Mouse (Mus musculus): ENCODE measurements around the gene Klf4.

GRCm38 (mm10) chr4:55564317-55564716 is 32.1 kb upstream of the Klf4 start:
- TF ChIP-seq EP300 (IDR thresholded peaks at IDR 0.05; ENCODE audit: low read length), result no peak
- no peak for TF ChIP-seq CTCF (conservative IDR thresholded peaks at IDR 0.05 in 1 of 2, IDR thresholded peaks at IDR 0.05 in 1 of 2; ENCODE audit: low read depth in 2 of 2, low read length in 2 of 2)
- TF ChIP-seq POLR2A (IDR thresholded peaks at IDR 0.05; ENCODE audit: low read depth, low read length), result no peak
- no peak for TF ChIP-seq ZMIZ1 (IDR thresholded peaks at IDR 0.05; ENCODE audit: low read depth, low read length)
- TF ChIP-seq JUN (IDR thresholded peaks at IDR 0.05; ENCODE audit: insufficient read depth, low read depth, low read length), result no peak
- no peak for TF ChIP-seq MAX (IDR thresholded peaks at IDR 0.05; ENCODE audit: low read length)
- TF ChIP-seq MEF2A (IDR thresholded peaks at IDR 0.05; ENCODE audit: borderline replicate concordance, low read depth, low read length), result no peak
- no peak for TF ChIP-seq ZC3H11A (IDR thresholded peaks at IDR 0.05; ENCODE audit: low read depth, low read length)
- TF ChIP-seq MAFK (IDR thresholded peaks at IDR 0.05; ENCODE audit: insufficient replicate concordance, low read length), result no peak

Data from CH12.LX (cell line).